Mouse (Mus musculus) heart, postnatal 10 days (tissue): ENCODE measurements around the gene Unc5c. TPM values are rescaled to one million over a fixed set of nuclear protein-coding genes. Genes with fewer than 3 reads are reported as not detected.

Experiments
- DNase-seq, 2 experiments: peaks; one replicate each; pipeline ENCODE4 v3.0.0; 2021
- intact Hi-C: fragments of 180-260 bp; cut with DNase I; formaldehyde crosslinking; loops from one replicate; pipeline ENCODE4 v1.15.1; 2025
- total RNA-seq, 2 experiments: library from RNA; stranded (reverse); gene quantifications; 2 replicates each; pipeline ENCODE4 v1.2.3; 2021

Gene Unc5c
- total RNA-seq, 2 experiments from 2014 or later = 0.47 to 0.79 TPM

- DNase-seq = no peak
- intact Hi-C loops = no loop called here
These were observed 38.3 kb downstream of the Unc5c start for GRCm38 (mm10) chr3:141503331-141503730.

- intact Hi-C loops = no loop called here
- no peak for DNase-seq
These were observed 44.8 kb downstream of the Unc5c start for GRCm38 (mm10) chr3:141509772-141510171.

- no peak for DNase-seq
- intact Hi-C loops = no loop called here
These were observed 46.4 kb downstream of the Unc5c start for GRCm38 (mm10) chr3:141511253-141512038.

- intact Hi-C loops = no loop called here
These were observed 63.7 kb downstream of the Unc5c start for GRCm38 (mm10) chr3:141528751-141529150.

GRCm38 (mm10) chr3:141529599-141529998 lies 64.6 kb downstream of the Unc5c start:
- intact Hi-C loops = no loop called here
- no peak for DNase-seq

More at GRCm38 (mm10) chr3:141528751-141529150, 63.7 kb downstream of the Unc5c start:
- no peak for DNase-seq

- DNase-seq = no peak
- intact Hi-C loops = no loop called here
These were observed 68.8 kb downstream of the Unc5c start for GRCm38 (mm10) chr3:141533861-141534260.

- no peak for DNase-seq
- intact Hi-C loops = no loop called here
These were observed 71.8 kb downstream of the Unc5c start for GRCm38 (mm10) chr3:141536857-141537256.

- intact Hi-C loops = no loop called here
- no peak for DNase-seq
These were observed 73.1 kb downstream of the Unc5c start for GRCm38 (mm10) chr3:141538120-141538519.

GRCm38 (mm10) chr3:141540749-141541148 lies 75.7 kb downstream of the Unc5c start:
- DNase-seq = no peak
- intact Hi-C loops = no loop called here

GRCm38 (mm10) chr3:141547341-141547814 lies 82.4 kb downstream of the Unc5c start:
- intact Hi-C loops = no loop called here
- no peak for DNase-seq

- intact Hi-C loops = no loop called here
- DNase-seq = no peak
These were observed 84.6 kb downstream of the Unc5c start for GRCm38 (mm10) chr3:141549661-141550060.

GRCm38 (mm10) chr3:141552960-141553359 lies 87.9 kb downstream of the Unc5c start:
- no peak for DNase-seq
- intact Hi-C loops = no loop called here

- intact Hi-C loops = no loop called here
- no peak for DNase-seq
These were observed 92.1 kb downstream of the Unc5c start for GRCm38 (mm10) chr3:141557072-141557471.

GRCm38 (mm10) chr3:141575076-141575688 lies 110.2 kb downstream of the Unc5c start:
- intact Hi-C loops = no loop called here
- no peak for DNase-seq

- DNase-seq = no peak
- intact Hi-C loops = no loop called here
These were observed 112.4 kb downstream of the Unc5c start for GRCm38 (mm10) chr3:141577382-141577781.

- intact Hi-C loops = no loop called here
- no peak for DNase-seq
These were observed 116.3 kb downstream of the Unc5c start for GRCm38 (mm10) chr3:141581190-141581891.

- DNase-seq = no peak
- intact Hi-C loops = no loop called here
These were observed 116.8 kb downstream of the Unc5c start for GRCm38 (mm10) chr3:141581892-141582214.

GRCm38 (mm10) chr3:141583180-141583579 lies 118.2 kb downstream of the Unc5c start:
- intact Hi-C loops = no loop called here
- DNase-seq = no peak

GRCm38 (mm10) chr3:141589392-141590012 lies 124.5 kb downstream of the Unc5c start:
- intact Hi-C loops = no loop called here
- DNase-seq = no peak

GRCm38 (mm10) chr3:141593249-141593648 lies 128.2 kb downstream of the Unc5c start:
- intact Hi-C loops = no loop called here

GRCm38 (mm10) chr3:141594120-141594519 lies 129.1 kb downstream of the Unc5c start:
- no peak for DNase-seq
- intact Hi-C loops = no loop called here

More at GRCm38 (mm10) chr3:141593249-141593648, 128.2 kb downstream of the Unc5c start:
- no peak for DNase-seq
